Comparison of ENCODE assay signal across 30 mouse cellular contexts in genomic region chr5:124267652-124268051, GRCm38 (mm10). TPM values are rescaled to one million over a fixed set of nuclear protein-coding genes. Genes with fewer than 3 reads are reported as not detected.
DNase-seq lines count a peak whose midpoint lies in the region; ATAC-seq and TF ChIP-seq lines count a peak whose summit lies in the region.
"Had no signal": no experiment of that assay in that cellular context is flagged by ENCODE, and none has a peak within 500 bp of the region (broad histone marks: within the 10 kb centered on the region; RNA-seq: fewer than 3 reads in every experiment).

No protein-coding gene starts in this region.

- peak; percentile 11; the same call in 1 of the 2 replicates for ATAC-seq in heart, postnatal 0 days (ENCODE audit: insufficient read depth, low read depth)
- peak; percentile 54; the same call in 1 of the 2 replicates for ATAC-seq in common myeloid progenitor, adult 5-6 weeks (replicated peaks; ENCODE audit: low read depth, poor library complexity, severe bottlenecking)
- ATAC-seq in megakaryocyte-erythroid progenitor cell, adult 5-6 weeks (replicated peaks; ENCODE audit: low FRiP score, low TSS enrichment, poor library complexity, severe bottlenecking) = 0 out of 2 replicates have a peak, but pooled peaks have one; percentile 28
- ATAC-seq in midbrain, embryonic 16.5 days = no peak
- ATAC-seq: CD4-positive, CD25-positive, alpha-beta regulatory T cell, adult 4 months; forebrain, embryonic 16.5 days; hindbrain, embryonic 16.5 days; intestine, embryonic 15.5 days; Patski had no signal

- H3K4me1 ChIP-seq in heart, postnatal 0 days (ENCODE audit: control insufficient read depth, insufficient read depth) = peaks cover 10% of the 10 kb centered on the region
- 0 out of 2 replicates have a peak, but pooled peaks cover 3% of the 10 kb centered on the region for H3K4me1 ChIP-seq in midbrain, embryonic 16.5 days (ENCODE audit: control insufficient read depth, insufficient read depth, low read length)
- H3K4me1 ChIP-seq: embryonic facial prominence, embryonic 10.5 days had no signal

- H3K27ac ChIP-seq in heart, postnatal 0 days (ENCODE audit: low read depth) = no peak overlapping the region
- H3K27ac ChIP-seq in midbrain, embryonic 16.5 days (ENCODE audit: low read length) = no peak overlapping the region
- H3K27ac ChIP-seq: embryonic facial prominence, embryonic 10.5 days; embryonic facial prominence, embryonic 13.5 days; forebrain, embryonic 12.5 days; gastrocnemius, adult 2 months; heart, adult 2 months; hindbrain, embryonic 10.5 days; hindbrain, embryonic 13.5 days; intestine, embryonic 15.5 days had no signal

- H3K9ac ChIP-seq in heart, postnatal 0 days (replicated peaks; ENCODE audit: low read depth, low read length) = no peak overlapping the region
- no peak overlapping the region for H3K9ac ChIP-seq in midbrain, embryonic 16.5 days (ENCODE audit: low read depth, low read length)
- H3K9ac ChIP-seq: embryonic facial prominence, embryonic 13.5 days; forebrain, embryonic 12.5 days; hindbrain, embryonic 13.5 days; intestine, embryonic 15.5 days had no signal

- H3K4me2 ChIP-seq in heart, postnatal 0 days (ENCODE audit: low read depth, low read length) = no peak overlapping the region
- H3K4me2 ChIP-seq in midbrain, embryonic 16.5 days (ENCODE audit: low read length) = no peak overlapping the region
- H3K4me2 ChIP-seq: embryonic facial prominence, embryonic 13.5 days; forebrain, embryonic 12.5 days; hindbrain, embryonic 13.5 days; intestine, embryonic 15.5 days had no signal

- no peaks in the 10 kb centered on the region for H3K27me3 ChIP-seq in heart, postnatal 0 days (ENCODE audit: control insufficient read depth, insufficient read depth, low read length)
- H3K27me3 ChIP-seq in midbrain, embryonic 16.5 days (ENCODE audit: control insufficient read depth, insufficient read depth, low read depth, low read length) = no peaks in the 10 kb centered on the region
- H3K27me3 ChIP-seq: embryonic facial prominence, embryonic 13.5 days; forebrain, embryonic 12.5 days; hindbrain, embryonic 13.5 days; intestine, embryonic 15.5 days; Patski had no signal

- no peak for TF ChIP-seq EP300 in heart, postnatal 0 days (IDR thresholded peaks at IDR 0.05; ENCODE audit: low read depth)

- no peak for TF ChIP-seq CTCF in heart, postnatal 0 days (IDR thresholded peaks at IDR 0.05; ENCODE audit: low read depth)

- DNase-seq in heart, postnatal 0 days (ENCODE audit: low spot score) = no peak
- no peak for DNase-seq in heart, adult 8-10 months (ENCODE audit: low spot score)
- peak; percentile 78 for DNase-seq in MEL-GATA-1-ER (ENCODE audit: extremely low read depth, low read depth)
- no peak for DNase-seq in frontal cortex, postnatal 10 days (ENCODE audit: low spot score in 2 of 2)
- DNase-seq: adrenal gland, postnatal 10 days; cerebellum, adult 11 months; cerebellum, adult 2 months; cerebellum, adult 9-11 months; cerebellum, postnatal 25 days; embryo, embryonic 11 days; gastrocnemius, adult 2 months; gastrocnemius, postnatal 14 days; heart, adult 2 months; heart, postnatal 10 days; heart, postnatal 36 days; kidney, adult 18-20 months had no signal

- WGBS in heart, postnatal 0 days = 30% methylated on average over 6 of the region's 6 CpGs
- 93% methylated on average over 6 of the region's 6 CpGs for whole genome bisulfite sequencing in midbrain, embryonic 16.5 days

- peaks cover 35% of the 10 kb centered on the region for H3K36me3 ChIP-seq in heart, postnatal 0 days (replicated peaks; ENCODE audit: control insufficient read depth, insufficient read depth, low read length)
- H3K36me3 ChIP-seq in midbrain, embryonic 16.5 days (ENCODE audit: control insufficient read depth, insufficient read depth, low read length) = peaks cover 8% of the 10 kb centered on the region; the same call in 1 of the 2 replicates
- H3K36me3 ChIP-seq: intestine, embryonic 15.5 days had no signal

- H3K9me3 ChIP-seq in heart, postnatal 0 days (replicated peaks; ENCODE audit: control insufficient read depth, low read length) = no peaks in the 10 kb centered on the region
- H3K9me3 ChIP-seq in midbrain, embryonic 16.5 days (replicated peaks; ENCODE audit: control insufficient read depth, low read length, poor library complexity, severe bottlenecking) = no peaks in the 10 kb centered on the region
- H3K9me3 ChIP-seq: embryonic facial prominence, embryonic 10.5 days; embryonic facial prominence, embryonic 13.5 days; forebrain, embryonic 12.5 days; hindbrain, embryonic 13.5 days; intestine, embryonic 15.5 days had no signal

- no peak overlapping the region for H3K4me3 ChIP-seq in heart, postnatal 0 days (ENCODE audit: low read depth, low read length)
- no peak overlapping the region for H3K4me3 ChIP-seq in midbrain, embryonic 16.5 days (ENCODE audit: low read depth, low read length)
- H3K4me3 ChIP-seq: embryonic facial prominence, embryonic 10.5 days; embryonic facial prominence, embryonic 13.5 days; erythroblast, embryonic 14.5 days; forebrain, embryonic 12.5 days; gastrocnemius, adult 2 months; heart, adult 2 months; hindbrain, embryonic 10.5 days; hindbrain, embryonic 13.5 days; intestine, embryonic 15.5 days had no signal

RNA-seq across cellular contexts. Expression of gene Pitpnm2, which starts 18.1 kb away (rescaled TPM):
- 17.1 and 28.6 TPM in 2 replicates for total RNA-seq in heart, postnatal 0 days (2014; rRNA removed; ENCODE audit: low replicate concordance)
- polyA plus RNA-seq in heart, postnatal 0 days (2015; fragmentation: Nextera tagmentation; extraction: Ambion mirVana) = 3.1 and 3.2 TPM in 2 replicates
- 10 to 100 TPM; 39.8 to 52.2 (median 44.5) TPM for total RNA-seq in heart, adult 8-10 months (2022)
- total RNA-seq in common myeloid progenitor, adult 5-6 weeks (2017) = 12.6 and 17.5 TPM in 2 replicates
- 23.7 and 33.3 TPM in 2 replicates for total RNA-seq in megakaryocyte-erythroid progenitor cell, adult 5-6 weeks (2014; fragmentation: Nextera tagmentation)
- total RNA-seq in megakaryocyte-erythroid progenitor cell, adult 5-6 weeks (2017) = 6.5 and 10.9 TPM in 2 replicates
- 9.6 and 10.9 TPM in 2 replicates for polyA plus RNA-seq in midbrain, embryonic 16.5 days (2015; fragmentation: Nextera tagmentation; extraction: Ambion mirVana)
